Mouse (Mus musculus): ENCODE results near the gene 4930556J24Rik. TPM values are rescaled to one million over a fixed set of nuclear protein-coding genes. Genes with fewer than 3 reads are reported as not detected.
A peak's percentile ranks its signal among the peaks of the same experiment; 100 is the strongest.

The 4930556J24Rik gene
- polyA plus RNA-seq, 1 experiment from 2014 or later, result 0.12 TPM

DNA sequence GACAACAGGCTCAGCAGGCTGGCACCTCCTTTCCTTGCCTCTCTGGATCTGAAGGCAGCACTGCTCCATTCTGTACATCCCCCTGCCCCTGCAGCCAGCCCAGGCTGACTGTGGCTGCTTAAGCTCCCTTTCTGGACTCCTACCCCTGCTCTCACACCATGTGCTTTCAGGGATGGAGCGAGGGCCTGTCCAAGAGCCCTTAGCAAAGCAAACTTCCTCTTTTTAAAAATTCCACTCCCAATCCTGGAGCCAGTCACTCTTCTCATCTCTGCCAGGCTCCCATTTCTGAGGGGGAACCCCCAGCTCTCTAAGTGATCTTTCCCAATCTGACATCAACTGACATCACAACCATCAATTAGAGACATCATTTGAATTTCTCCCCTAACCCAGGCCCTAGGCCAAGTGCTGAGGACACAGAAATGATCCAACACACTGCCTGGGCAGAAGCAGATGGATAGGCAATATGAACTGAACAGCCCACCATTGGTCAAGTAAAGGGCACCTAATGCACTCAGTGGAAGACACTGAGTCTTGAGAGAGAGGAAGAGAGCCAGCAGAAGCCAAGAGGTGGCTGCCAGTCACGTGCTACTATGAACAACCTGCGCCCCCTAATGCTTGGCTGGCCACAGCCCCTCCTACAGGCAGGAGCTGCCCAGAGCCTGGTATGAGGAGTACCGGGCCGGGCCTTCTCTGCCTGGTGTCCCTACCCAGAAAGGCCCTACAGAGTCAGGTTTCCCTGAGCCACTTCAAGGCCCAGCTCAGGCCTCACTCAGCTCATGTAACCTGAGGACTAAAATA, 65.9 kb downstream of the 4930556J24Rik start:
- peaks cover 27% of the 10 kb centered on the region for H3K27me3 ChIP-seq (ENCODE audit: control insufficient read depth, insufficient read depth, low read depth, low read length)
- no peak for ATAC-seq (ENCODE audit: low read depth)
- H3K27ac ChIP-seq (ENCODE audit: low read length), result no peak overlapping the region
- 42% methylated on average over 5 of the region's 5 CpGs for WGBS (ENCODE audit: insufficient replicate concordance)
- no peaks in the 10 kb centered on the region for H3K9me3 ChIP-seq (replicated peaks; ENCODE audit: control insufficient read depth, low read length)
- peaks cover 9% of the 10 kb centered on the region for H3K4me1 ChIP-seq (ENCODE audit: control insufficient read depth, low read depth, low read length)
- no peaks in the 10 kb centered on the region for H3K36me3 ChIP-seq (ENCODE audit: control insufficient read depth, insufficient read depth)
- no peak overlapping the region for H3K4me2 ChIP-seq (ENCODE audit: low read depth, low read length)
- no peak overlapping the region for H3K9ac ChIP-seq (ENCODE audit: low read depth, low read length)
- H3K4me3 ChIP-seq (ENCODE audit: low read depth, low read length), result no peak overlapping the region

DNA sequence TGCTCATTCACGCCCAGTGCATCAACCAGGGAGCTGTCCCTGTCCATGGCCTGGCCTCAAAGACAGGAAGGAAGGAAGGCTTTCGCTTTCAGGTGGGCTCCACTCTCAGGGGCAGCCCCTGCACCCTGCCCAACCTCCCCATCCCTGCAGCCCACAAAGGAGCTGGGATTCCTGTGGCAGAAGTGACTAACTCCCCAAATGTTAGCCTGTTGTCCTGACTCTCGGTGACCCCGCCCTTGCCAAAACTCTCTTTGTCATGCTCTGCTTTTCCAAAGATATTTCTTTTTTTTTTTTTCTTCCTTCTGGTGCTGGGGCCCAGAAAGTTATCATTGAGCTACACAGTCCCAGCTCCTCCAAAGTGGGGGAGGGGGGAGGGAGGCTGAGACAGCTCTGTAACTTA, 67.3 kb downstream of the 4930556J24Rik start:
- Histone ChIP-seq H3K9me3 (replicated peaks; ENCODE audit: control insufficient read depth, low read length) (no peaks in the 10 kb centered on the region), H3K9ac (ENCODE audit: low read depth, low read length) (no peak overlapping the region), H3K27me3 (ENCODE audit: control insufficient read depth, insufficient read depth, low read depth, low read length) (peaks cover 25% of the 10 kb centered on the region), H3K4me3 (ENCODE audit: low read depth, low read length) (no peak overlapping the region), H3K36me3 (ENCODE audit: control insufficient read depth, insufficient read depth) (no peaks in the 10 kb centered on the region), H3K4me2 (ENCODE audit: low read depth, low read length) (no peak overlapping the region), H3K4me1 (ENCODE audit: control insufficient read depth, low read depth, low read length) (peaks cover 7% of the 10 kb centered on the region), H3K27ac (ENCODE audit: low read length) (no peak overlapping the region)
- no peak for ATAC-seq (ENCODE audit: low read depth)
- WGBS (ENCODE audit: insufficient replicate concordance), result 60% methylated on average over 4 of the region's 4 CpGs

DNA sequence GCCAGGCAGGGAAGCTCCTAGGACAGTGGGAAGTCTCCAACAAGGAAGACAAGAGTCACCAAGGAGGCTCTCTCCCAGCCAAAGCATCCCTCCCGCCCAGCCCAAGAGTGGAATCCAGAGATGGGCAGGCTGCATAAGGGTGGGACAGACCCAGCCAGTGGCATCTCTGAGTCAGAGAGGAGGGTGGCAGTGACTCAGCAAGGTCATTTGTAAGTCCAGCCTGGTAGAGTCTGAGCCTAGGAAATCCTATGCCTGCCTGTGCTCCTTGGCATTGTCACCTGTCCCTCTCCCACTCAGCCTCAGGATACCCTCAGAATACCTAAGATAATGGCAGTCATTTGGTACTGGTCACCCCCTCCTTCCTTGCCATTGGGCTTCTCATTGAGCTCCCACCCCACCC, 71.1 kb downstream of the 4930556J24Rik start:
- no peaks in the 10 kb centered on the region for H3K36me3 ChIP-seq (ENCODE audit: control insufficient read depth, insufficient read depth)
- H3K9ac ChIP-seq (ENCODE audit: low read depth, low read length), result no peak overlapping the region
- H3K4me1 ChIP-seq (ENCODE audit: control insufficient read depth, low read depth, low read length), result no peaks in the 10 kb centered on the region
- H3K9me3 ChIP-seq (replicated peaks; ENCODE audit: control insufficient read depth, low read length), result no peaks in the 10 kb centered on the region
- no peak for ATAC-seq (ENCODE audit: low read depth)
- no peaks in the 10 kb centered on the region for H3K27me3 ChIP-seq (ENCODE audit: control insufficient read depth, insufficient read depth, low read depth, low read length)
- no peak overlapping the region for H3K4me2 ChIP-seq (ENCODE audit: low read depth, low read length)
- 50% methylated on average over 1 of the region's 1 CpGs for WGBS (ENCODE audit: insufficient replicate concordance)
- no peak overlapping the region for H3K4me3 ChIP-seq (ENCODE audit: low read depth, low read length)
- H3K27ac ChIP-seq (ENCODE audit: low read length), result no peak overlapping the region

DNA sequence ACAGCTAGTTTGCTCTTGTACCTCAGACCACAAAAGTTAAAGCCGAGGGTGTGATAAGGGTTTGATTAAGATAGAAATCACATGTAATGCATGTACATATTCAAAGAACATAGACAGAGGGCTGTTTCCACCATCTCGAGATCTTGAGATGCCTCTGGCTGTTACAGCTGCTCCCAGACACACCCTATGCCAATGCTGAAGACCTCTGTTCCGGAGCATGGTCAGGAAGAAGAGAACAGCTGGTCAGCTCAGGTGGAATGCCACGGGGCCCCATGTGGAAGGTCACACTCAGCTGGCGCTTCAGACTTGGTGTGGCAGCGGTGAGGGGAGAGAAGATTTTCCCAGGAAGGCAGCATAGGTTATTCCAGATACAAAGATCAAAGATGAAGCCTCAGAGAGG, 71.9 kb downstream of the 4930556J24Rik start:
- ATAC-seq (ENCODE audit: low read depth), result no peak
- Histone ChIP-seq H3K27ac (ENCODE audit: low read length) (no peak overlapping the region), H3K27me3 (ENCODE audit: control insufficient read depth, insufficient read depth, low read depth, low read length) (no peaks in the 10 kb centered on the region), H3K4me3 (ENCODE audit: low read depth, low read length) (no peak overlapping the region), H3K4me2 (ENCODE audit: low read depth, low read length) (no peak overlapping the region), H3K9ac (ENCODE audit: low read depth, low read length) (no peak overlapping the region), H3K9me3 (replicated peaks; ENCODE audit: control insufficient read depth, low read length) (no peaks in the 10 kb centered on the region), H3K4me1 (ENCODE audit: control insufficient read depth, low read depth, low read length) (no peaks in the 10 kb centered on the region), H3K36me3 (ENCODE audit: control insufficient read depth, insufficient read depth) (no peaks in the 10 kb centered on the region)
- WGBS (ENCODE audit: insufficient replicate concordance), result 68% methylated on average over 6 of the region's 6 CpGs

DNA sequence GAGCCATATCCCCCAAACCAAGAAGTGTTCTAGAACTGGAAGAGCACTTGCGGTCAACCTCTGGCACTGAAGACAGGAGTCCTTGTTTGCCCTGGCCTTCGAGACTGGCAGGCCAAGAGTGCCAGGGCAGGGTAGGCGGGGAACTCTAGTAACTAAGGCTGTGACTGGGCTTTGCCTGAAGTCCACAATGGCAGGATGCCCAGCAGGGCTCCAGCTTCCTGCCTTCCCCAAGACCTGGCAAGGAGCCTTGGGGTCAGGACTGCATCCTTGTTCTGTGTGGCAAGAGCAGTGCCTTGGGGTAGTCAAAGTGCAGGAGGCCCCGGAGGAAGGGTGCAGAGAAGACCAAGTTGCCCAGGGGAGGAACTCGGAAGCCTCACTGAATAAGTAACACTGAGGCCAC, 73.5 kb downstream of the 4930556J24Rik start:
- Histone ChIP-seq H3K4me1 (ENCODE audit: control insufficient read depth, low read depth, low read length) (no peaks in the 10 kb centered on the region), H3K4me3 (ENCODE audit: low read depth, low read length) (no peak overlapping the region), H3K27me3 (ENCODE audit: control insufficient read depth, insufficient read depth, low read depth, low read length) (no peaks in the 10 kb centered on the region), H3K27ac (ENCODE audit: low read length) (no peak overlapping the region), H3K36me3 (ENCODE audit: control insufficient read depth, insufficient read depth) (no peaks in the 10 kb centered on the region), H3K4me2 (ENCODE audit: low read depth, low read length) (no peak overlapping the region), H3K9ac (ENCODE audit: low read depth, low read length) (no peak overlapping the region), H3K9me3 (replicated peaks; ENCODE audit: control insufficient read depth, low read length) (no peaks in the 10 kb centered on the region)
- 60% methylated on average over 5 of the region's 5 CpGs for WGBS (ENCODE audit: insufficient replicate concordance)
- ATAC-seq (ENCODE audit: low read depth), result no peak

DNA sequence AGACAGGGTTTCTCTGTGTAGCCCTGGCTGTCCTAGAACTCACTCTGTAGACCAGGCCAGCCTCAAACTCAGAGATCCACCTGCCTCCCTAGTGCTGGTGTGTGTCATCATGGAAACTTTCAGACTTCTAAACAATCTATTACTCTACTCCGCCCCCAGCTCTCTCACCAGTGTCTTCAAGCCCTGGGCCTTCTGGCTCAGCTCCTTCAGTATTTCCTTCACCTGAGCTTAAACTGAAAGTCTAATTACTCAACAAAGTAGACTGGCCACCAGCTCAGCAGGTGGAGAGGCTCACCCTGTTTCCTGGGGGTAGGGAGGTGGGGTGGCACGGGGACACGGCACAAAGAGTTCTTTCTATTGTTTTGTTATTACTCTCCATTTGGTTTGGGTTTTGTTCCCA, 74.1 kb downstream of the 4930556J24Rik start:
- H3K27ac ChIP-seq (ENCODE audit: low read length), result no peak overlapping the region
- no peaks in the 10 kb centered on the region for H3K36me3 ChIP-seq (ENCODE audit: control insufficient read depth, insufficient read depth)
- H3K9me3 ChIP-seq (replicated peaks; ENCODE audit: control insufficient read depth, low read length), result no peaks in the 10 kb centered on the region
- H3K4me1 ChIP-seq (ENCODE audit: control insufficient read depth, low read depth, low read length), result no peaks in the 10 kb centered on the region
- ATAC-seq (ENCODE audit: low read depth), result no peak
- H3K27me3 ChIP-seq (ENCODE audit: control insufficient read depth, insufficient read depth, low read depth, low read length), result no peaks in the 10 kb centered on the region
- WGBS (ENCODE audit: insufficient replicate concordance), result 71% methylated on average over 3 of the region's 3 CpGs
- no peak overlapping the region for H3K4me3 ChIP-seq (ENCODE audit: low read depth, low read length)
- H3K9ac ChIP-seq (ENCODE audit: low read depth, low read length), result no peak overlapping the region
- H3K4me2 ChIP-seq (ENCODE audit: low read depth, low read length), result no peak overlapping the region

DNA sequence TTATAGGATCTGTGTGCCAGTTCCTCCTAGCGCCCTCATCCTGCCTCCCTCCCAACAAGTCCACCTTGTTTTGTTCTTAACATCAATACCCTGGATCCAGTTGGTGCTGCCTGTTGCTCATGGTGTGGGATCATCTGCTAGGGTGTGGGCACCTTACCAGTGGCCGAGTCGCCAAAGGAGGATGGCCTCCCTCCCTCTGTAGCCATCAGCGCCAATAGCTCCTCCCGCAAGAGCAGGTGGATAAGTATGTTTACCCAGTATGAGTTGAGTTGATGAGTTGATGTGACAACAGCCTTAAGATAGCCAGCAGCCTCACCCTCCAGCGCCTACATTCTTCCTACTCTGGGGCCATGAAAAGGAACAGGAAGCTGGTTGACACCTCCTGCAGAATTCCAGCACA, 76.3 kb downstream of the 4930556J24Rik start:
- H3K9ac ChIP-seq (ENCODE audit: low read depth, low read length), result no peak overlapping the region
- H3K4me3 ChIP-seq (ENCODE audit: low read depth, low read length), result no peak overlapping the region
- H3K4me1 ChIP-seq (ENCODE audit: control insufficient read depth, low read depth, low read length), result peaks cover 3% of the 10 kb centered on the region
- H3K9me3 ChIP-seq (replicated peaks; ENCODE audit: control insufficient read depth, low read length), result no peaks in the 10 kb centered on the region
- H3K27me3 ChIP-seq (ENCODE audit: control insufficient read depth, insufficient read depth, low read depth, low read length), result no peaks in the 10 kb centered on the region
- no peak for ATAC-seq (ENCODE audit: low read depth)
- H3K27ac ChIP-seq (ENCODE audit: low read length), result no peak overlapping the region
- H3K36me3 ChIP-seq (ENCODE audit: control insufficient read depth, insufficient read depth), result no peaks in the 10 kb centered on the region
- WGBS (ENCODE audit: insufficient replicate concordance), result 58% methylated on average over 6 of the region's 6 CpGs
- H3K4me2 ChIP-seq (ENCODE audit: low read depth, low read length), result no peak overlapping the region

DNA sequence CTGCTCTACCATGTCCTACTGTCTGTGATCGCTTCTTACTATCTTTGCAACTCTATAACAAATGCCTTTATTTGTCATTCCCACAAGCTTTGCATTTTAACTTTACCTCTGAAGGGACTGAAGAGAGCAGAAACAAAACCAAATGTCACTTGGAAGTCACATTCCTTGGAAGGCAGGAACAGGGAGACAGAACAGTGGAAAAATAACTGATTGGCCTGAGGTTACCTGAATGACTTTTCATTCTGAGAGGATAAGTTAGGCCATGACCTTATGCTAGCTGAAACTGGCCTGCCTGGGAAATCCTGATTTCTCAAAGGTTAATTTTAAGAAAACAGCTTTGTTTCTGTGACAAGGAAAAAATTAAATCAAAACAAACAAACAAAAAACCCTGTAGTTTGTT, 80.6 kb downstream of the 4930556J24Rik start:
- peaks cover 7% of the 10 kb centered on the region for H3K4me1 ChIP-seq (ENCODE audit: control insufficient read depth, low read depth, low read length)
- H3K9ac ChIP-seq (ENCODE audit: low read depth, low read length), result no peak overlapping the region
- no peak overlapping the region for H3K27ac ChIP-seq (ENCODE audit: low read length)
- no peak overlapping the region for H3K4me2 ChIP-seq (ENCODE audit: low read depth, low read length)
- H3K4me3 ChIP-seq (ENCODE audit: low read depth, low read length), result no peak overlapping the region
- H3K36me3 ChIP-seq (ENCODE audit: control insufficient read depth, insufficient read depth), result no peaks in the 10 kb centered on the region
- WGBS (ENCODE audit: insufficient replicate concordance), result 73% methylated on average over 1 of the region's 1 CpGs
- ATAC-seq (ENCODE audit: low read depth), result no peak
- no peaks in the 10 kb centered on the region for H3K27me3 ChIP-seq (ENCODE audit: control insufficient read depth, insufficient read depth, low read depth, low read length)
- H3K9me3 ChIP-seq (replicated peaks; ENCODE audit: control insufficient read depth, low read length), result no peaks in the 10 kb centered on the region

DNA sequence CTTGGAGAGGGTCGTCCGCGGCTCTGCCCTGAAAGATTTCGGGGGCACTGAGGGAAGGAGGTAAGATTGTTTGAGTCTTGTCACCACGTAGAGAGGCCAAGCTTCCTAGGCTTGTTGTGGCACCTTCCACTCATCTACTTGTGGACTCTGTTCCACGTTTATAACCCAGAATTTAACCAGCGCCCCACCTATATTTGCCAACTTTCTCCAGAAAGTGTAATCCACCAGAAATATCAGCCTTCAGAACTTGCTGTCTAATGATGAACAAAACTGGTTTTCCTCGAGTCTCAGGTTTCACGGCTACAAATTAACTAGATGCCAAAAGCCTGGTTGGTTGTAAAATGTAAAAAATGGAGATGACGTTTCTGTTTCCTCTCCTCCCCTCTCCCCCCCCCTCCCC, 81.1 kb downstream of the 4930556J24Rik start:
- Histone ChIP-seq H3K27ac (ENCODE audit: low read length) (no peak overlapping the region), H3K27me3 (ENCODE audit: control insufficient read depth, insufficient read depth, low read depth, low read length) (no peaks in the 10 kb centered on the region), H3K4me1 (ENCODE audit: control insufficient read depth, low read depth, low read length) (peaks cover 7% of the 10 kb centered on the region), H3K9ac (ENCODE audit: low read depth, low read length) (peak overlapping the region; percentile 14; the same call in 1 of the 2 replicates), H3K36me3 (ENCODE audit: control insufficient read depth, insufficient read depth) (no peaks in the 10 kb centered on the region), H3K9me3 (replicated peaks; ENCODE audit: control insufficient read depth, low read length) (no peaks in the 10 kb centered on the region), H3K4me3 (ENCODE audit: low read depth, low read length) (peak overlapping the region; percentile 59), H3K4me2 (ENCODE audit: low read depth, low read length) (peak overlapping the region; percentile 77)
- no peak for ATAC-seq (ENCODE audit: low read depth)
- 3% methylated on average over 10 of the region's 10 CpGs for WGBS (ENCODE audit: insufficient replicate concordance)
